Mouse (Mus musculus) heart, postnatal 0 days (tissue): ENCODE results near the gene Dnah7b.

Experiments
- CTCF ChIP-seq: IDR thresholded peaks from 2 replicates; pipeline ENCODE4 v1.5.1; 2016; ENCODE audit warnings: antibody characterized with exemption, control low read depth, low read depth
- EP300 ChIP-seq: IDR thresholded peaks from 2 replicates; pipeline ENCODE4 v1.6.1; 2016; ENCODE audit warnings: antibody characterized with exemption, low read depth

DNA sequence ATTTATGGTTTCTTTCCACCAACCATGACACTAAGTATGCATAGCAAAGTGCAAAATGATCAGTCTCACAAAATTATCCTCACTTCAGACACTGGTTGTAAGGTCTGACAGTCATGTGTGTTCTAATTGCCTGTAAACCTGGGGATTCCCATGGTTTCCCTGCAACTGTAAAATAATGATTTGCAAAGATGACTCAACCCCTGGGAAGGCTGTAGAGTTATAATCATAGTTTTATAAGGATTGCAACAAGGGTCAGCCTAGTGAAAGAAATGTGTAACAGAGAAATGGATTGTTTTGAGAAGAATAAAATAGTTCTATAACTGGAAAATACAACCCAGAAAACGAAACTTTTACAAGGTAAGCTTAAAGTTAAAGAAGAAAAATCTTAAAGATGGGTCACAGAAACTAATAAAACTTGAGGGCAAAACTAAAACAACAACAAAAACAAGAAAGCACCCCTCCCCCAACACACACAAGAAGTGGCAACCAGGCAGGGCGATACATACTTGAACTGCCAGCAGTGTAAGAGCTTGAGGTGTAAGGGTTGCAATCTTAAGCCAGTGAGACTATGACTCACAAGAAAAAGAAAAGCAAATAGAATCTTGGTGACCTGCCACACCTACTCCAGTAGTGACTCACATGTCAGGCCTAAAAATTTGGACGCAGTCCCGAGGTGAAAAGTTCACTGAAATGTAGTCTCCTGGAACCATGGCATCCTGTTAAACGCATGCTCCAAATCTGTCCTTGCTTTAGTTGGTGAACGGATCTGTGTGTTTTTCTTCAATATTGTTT lies 342.4 kb downstream of the Dnah7b start:
- TF ChIP-seq CTCF (no peak), EP300 (no peak)
